Mouse (Mus musculus) heart, embryonic 13.5 days (tissue): ENCODE measurements around the gene Igsf21. TPM values are rescaled to one million over a fixed set of nuclear protein-coding genes. Genes with fewer than 3 reads are reported as not detected.

Experiments used
- ATAC-seq: fragments of 200-750 bp; cut with Nextera tagmentation; 2 replicates; pipeline ENCODE4 v1.8.0; 2017; ENCODE audit warnings: moderate TSS enrichment; ENCODE audit not compliant: insufficient number of reproducible peaks, low FRiP score, low TSS enrichment; ENCODE audit errors: extremely low read depth
- H3K27ac ChIP-seq: fragments of 300-500 bp; sonication (generic); replicated peaks from 2 replicates; pipeline ENCODE4 v1.5.1; 2015; ENCODE audit warnings: moderate library complexity, mild to moderate bottlenecking, inconsistent platforms
- H3K27me3 ChIP-seq: fragments of 300-500 bp; sonication (generic); replicated peaks from 2 replicates; pipeline ENCODE4 v1.6.1; 2015; ENCODE audit warnings: mild to moderate bottlenecking, inconsistent platforms
- H3K36me3 ChIP-seq: fragments of 300-500 bp; sonication (generic); 2 replicates; pipeline ENCODE4 v1.6.1; 2015; ENCODE audit warnings: mild to moderate bottlenecking, inconsistent platforms
- H3K4me1 ChIP-seq: fragments of 300-500 bp; sonication (generic); 2 replicates; pipeline ENCODE4 v1.6.1; 2015; ENCODE audit warnings: inconsistent platforms
- H3K4me2 ChIP-seq: fragments of 300-500 bp; sonication (generic); 2 replicates; pipeline ENCODE4 v1.6.1; 2015; ENCODE audit warnings: inconsistent platforms, mild to moderate bottlenecking, moderate library complexity
- H3K4me3 ChIP-seq: fragments of 300-500 bp; sonication (generic); 2 replicates; pipeline ENCODE4 v1.5.1; 2015; ENCODE audit warnings: moderate library complexity, mild to moderate bottlenecking, inconsistent platforms
- H3K9ac ChIP-seq: fragments of 300-500 bp; sonication (generic); 2 replicates; pipeline ENCODE4 v1.6.1; 2015; ENCODE audit warnings: inconsistent platforms, mild to moderate bottlenecking, moderate library complexity
- H3K9me3 ChIP-seq: fragments of 300-500 bp; sonication (generic); 2 replicates; pipeline ENCODE4 v1.6.1; 2016; ENCODE audit warnings: inconsistent platforms
- WGBS: fragments of 180-500 bp; shearing (Covaris S2); methylation state at CpG from one replicate; pipeline ENCODE4 v1.1.7; 2015; ENCODE audit warnings: mixed read lengths; 5-methylcytosine and 5-hydroxymethylcytosine counted together
- polyA plus RNA-seq: library from polyadenylated mRNA; unstranded; fragments of >200 nt; fragmentation: Nextera tagmentation; extraction: Ambion mirVana; gene quantifications from 2 replicates; pipeline ENCODE4 v1.2.1, GENCODE M21; 2015

The Igsf21 gene
- polyA plus RNA-seq, 1 experiment from 2014 or later = 0.13 TPM

DNA sequence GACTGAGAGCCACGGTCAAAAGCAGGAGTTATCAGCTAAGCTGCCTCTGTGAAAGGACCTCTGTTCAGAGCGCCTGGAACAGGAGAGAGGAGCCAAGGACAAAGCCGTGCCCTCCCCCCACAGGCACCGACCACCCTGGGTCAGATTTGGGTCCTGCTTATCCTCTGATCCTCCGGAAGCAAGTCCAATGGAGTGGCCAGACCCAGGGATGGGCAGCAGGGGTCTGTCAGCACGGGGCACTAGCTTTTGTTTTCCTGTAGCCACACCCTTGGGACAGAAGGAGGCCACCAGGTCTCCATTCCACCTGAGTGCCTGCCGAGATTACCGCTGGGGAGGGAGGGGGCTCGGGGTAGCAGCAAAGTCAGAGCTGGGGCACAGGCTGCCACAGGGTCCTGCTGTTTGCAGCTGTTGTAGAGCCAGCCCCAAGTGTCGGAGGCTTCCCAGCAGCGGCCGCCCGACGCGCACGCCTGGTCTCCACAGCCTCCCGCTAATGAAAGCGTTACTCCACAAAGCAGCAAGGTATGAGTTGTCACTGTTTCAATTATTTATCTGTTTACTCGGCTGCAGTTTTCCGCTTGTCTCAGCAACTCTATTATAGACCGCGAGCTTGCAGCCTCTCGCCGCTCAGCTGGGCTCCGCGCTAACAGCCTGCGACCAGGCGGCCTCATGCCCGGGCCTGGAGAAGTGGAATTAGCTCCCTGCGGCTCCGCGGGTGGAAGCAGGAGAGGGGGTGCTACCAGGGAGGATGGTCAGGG is 137.5 kb downstream of the Igsf21 start:
- WGBS = 2% methylated on average over 32 of the region's 32 CpGs
- Histone ChIP-seq H3K4me1 (peaks cover 13% of the 10 kb centered on the region; the same call in 1 of the 2 replicates), H3K9ac (peak overlapping the region; percentile 55), H3K27ac (no peak overlapping the region), H3K4me2 (peak overlapping the region; percentile 66), H3K36me3 (no peaks in the 10 kb centered on the region), H3K4me3 (peak overlapping the region; percentile 41), H3K27me3 (peaks cover 77% of the 10 kb centered on the region), H3K9me3 (no peaks in the 10 kb centered on the region)
- no peak for ATAC-seq

DNA sequence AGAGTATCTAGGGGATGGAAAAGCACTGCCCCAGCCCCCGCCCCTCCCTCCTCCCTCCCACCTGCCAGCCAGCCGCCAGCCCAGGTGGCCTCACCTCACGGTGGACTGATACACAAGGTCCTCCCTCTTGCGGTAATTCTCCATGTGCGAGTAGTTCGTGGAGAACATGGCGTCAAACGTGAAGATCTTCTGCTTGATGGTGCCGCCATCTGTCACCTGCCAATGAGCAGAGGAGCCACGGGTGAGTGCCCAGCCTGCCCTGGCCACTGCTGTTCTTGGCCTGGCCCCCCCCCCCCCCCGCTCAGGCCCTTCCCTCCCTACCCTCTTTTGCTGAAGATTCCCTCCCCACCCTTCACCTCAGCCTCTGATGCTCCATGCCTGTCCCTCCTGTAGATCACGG is 139.4 kb downstream of the Igsf21 start:
- Histone ChIP-seq H3K4me1 (peaks cover 16% of the 10 kb centered on the region), H3K27ac (no peak overlapping the region), H3K9ac (no peak overlapping the region), H3K4me2 (no peak overlapping the region), H3K36me3 (no peaks in the 10 kb centered on the region), H3K9me3 (no peaks in the 10 kb centered on the region), H3K4me3 (no peak overlapping the region), H3K27me3 (peaks cover 91% of the 10 kb centered on the region)
- WGBS = 72% methylated on average over 11 of the region's 12 CpGs
- ATAC-seq = no peak

DNA sequence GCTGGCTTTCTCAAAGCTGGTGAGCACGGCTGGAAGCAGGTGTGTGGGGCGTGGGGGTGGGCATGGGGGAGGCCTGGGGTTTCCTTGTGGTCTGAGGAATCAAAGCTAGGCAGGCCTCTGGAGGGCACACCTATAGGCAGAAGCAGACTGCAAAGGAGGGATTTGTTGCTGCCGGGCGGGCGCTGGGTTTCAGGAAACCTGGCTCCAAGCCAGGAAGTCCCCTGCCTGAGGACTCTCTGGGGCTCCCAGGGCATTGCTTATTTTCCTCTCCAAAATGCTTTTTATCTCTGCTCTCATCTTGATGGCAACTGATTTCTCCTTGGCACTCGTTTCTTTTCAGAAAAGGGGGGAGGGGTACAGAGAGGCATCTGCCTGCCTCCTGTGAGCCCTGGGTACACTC is 141.8 kb downstream of the Igsf21 start:
- peaks cover 16% of the 10 kb centered on the region for H3K4me1 ChIP-seq
- H3K27ac ChIP-seq = no peak overlapping the region
- H3K4me2 ChIP-seq = no peak overlapping the region
- no peak for ATAC-seq
- no peaks in the 10 kb centered on the region for H3K36me3 ChIP-seq
- H3K9ac ChIP-seq = no peak overlapping the region
- no peaks in the 10 kb centered on the region for H3K9me3 ChIP-seq
- H3K27me3 ChIP-seq = peaks cover 87% of the 10 kb centered on the region
- 6% methylated on average over 6 of the region's 6 CpGs for WGBS
- no peak overlapping the region for H3K4me3 ChIP-seq

DNA sequence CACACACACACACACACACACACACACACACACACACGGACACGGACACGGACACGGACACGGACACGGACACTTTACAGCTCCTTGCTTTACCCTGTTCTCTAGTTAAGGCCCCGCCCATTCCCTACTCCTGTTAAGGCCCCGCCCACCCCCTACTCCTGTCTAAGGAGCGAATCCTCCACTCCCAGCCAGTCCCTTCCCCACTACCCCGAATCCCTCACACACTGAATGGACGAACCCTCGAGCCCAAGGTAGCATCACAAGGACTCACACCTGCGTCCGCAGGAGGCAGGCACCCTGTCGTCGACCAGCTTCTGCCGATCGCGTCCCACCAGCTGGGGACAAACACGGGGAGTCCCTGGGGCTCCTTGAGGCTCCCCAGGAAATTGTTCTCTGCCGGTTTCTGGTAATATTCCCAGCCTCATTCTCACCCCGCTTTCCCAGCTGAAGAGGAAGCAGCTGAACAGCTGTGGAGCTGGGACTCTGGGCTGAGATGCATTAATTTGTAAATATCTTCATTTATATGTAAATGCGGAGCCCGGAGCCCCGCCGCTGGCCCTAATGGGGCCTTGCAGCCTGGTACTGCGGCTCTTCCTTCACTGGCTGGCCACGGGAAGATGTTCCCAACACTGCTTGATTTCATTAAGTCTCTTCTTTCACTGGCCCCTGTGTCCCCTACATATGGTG is 143.1 kb downstream of the Igsf21 start:
- Histone ChIP-seq H3K27me3 (peaks cover 81% of the 10 kb centered on the region), H3K9me3 (no peaks in the 10 kb centered on the region), H3K36me3 (no peaks in the 10 kb centered on the region), H3K4me2 (peak overlapping the region; percentile 49), H3K4me1 (peaks cover 9% of the 10 kb centered on the region), H3K9ac (0 out of 2 replicates have a peak overlapping the region, but pooled peaks have one; percentile 28), H3K27ac (no peak overlapping the region), H3K4me3 (0 out of 2 replicates have a peak overlapping the region, but pooled peaks have one; percentile 4)
- ATAC-seq = no peak
- 2% methylated on average over 28 of the region's 28 CpGs for WGBS

DNA sequence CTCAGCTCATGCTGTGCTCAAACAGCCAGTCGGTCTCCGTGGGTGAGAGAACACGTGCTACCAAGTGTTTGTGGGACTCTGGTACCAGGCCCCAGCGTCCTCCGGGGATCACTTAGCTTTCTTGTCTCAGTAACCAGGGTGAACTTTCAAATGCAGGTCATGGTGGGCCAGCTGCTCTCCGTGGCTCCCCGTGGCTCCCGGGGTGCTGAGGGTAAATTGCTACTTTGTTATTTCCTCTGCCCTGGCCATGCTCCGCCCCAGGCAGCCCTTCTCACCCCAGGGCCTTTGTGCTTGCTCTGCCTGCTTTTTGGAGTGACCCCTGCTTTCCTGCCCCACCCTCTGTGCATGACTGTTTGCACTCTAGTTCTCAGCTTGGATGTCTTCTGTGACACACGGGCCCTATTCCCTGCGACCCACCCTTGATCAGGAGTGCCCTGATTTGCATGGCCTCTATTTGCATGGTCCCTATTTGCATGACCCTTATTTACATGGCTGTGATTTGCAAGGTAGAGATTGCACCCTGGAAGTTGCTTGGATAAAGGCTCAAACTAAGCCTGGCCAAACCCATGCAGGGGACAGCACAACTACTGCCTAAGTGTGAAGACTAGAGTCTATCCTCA is 143.9 kb downstream of the Igsf21 start:
- Histone ChIP-seq H3K27me3 (peaks cover 74% of the 10 kb centered on the region), H3K4me1 (peaks cover 8% of the 10 kb centered on the region; the same call in 1 of the 2 replicates), H3K9ac (no peak overlapping the region)

DNA sequence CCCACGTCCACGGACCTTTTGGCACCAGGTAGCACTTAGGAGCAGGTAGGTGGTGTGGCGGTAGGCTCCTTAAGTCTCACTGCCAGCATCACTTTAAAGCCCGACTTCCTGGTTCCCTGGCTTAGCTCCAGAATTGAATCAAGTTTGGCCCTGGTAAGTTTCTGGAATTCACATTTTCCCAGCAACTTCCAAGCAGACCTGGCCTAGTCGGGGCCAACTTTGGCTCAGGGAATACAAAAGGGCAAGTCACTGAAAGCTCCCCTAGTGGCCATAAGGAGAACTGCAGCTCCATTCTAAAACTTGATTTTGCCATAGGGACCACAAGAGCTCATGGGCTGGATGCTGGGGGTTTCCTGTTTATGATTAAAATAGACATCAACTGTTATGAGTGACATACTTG is 145.5 kb downstream of the Igsf21 start:
- H3K4me2 ChIP-seq = no peak overlapping the region
- H3K4me1 ChIP-seq = peaks cover 8% of the 10 kb centered on the region; the same call in 1 of the 2 replicates
- H3K27ac ChIP-seq = no peak overlapping the region
- 64% methylated on average over 5 of the region's 5 CpGs for WGBS
- no peaks in the 10 kb centered on the region for H3K36me3 ChIP-seq
- H3K9me3 ChIP-seq = no peaks in the 10 kb centered on the region
- no peak overlapping the region for H3K4me3 ChIP-seq
- H3K27me3 ChIP-seq = peaks cover 60% of the 10 kb centered on the region
- ATAC-seq = no peak
- H3K9ac ChIP-seq = no peak overlapping the region

More for the DNA sequence above, 143.9 kb downstream of the Igsf21 start:
- WGBS = 14% methylated on average over 11 of the region's 11 CpGs
- no peak for ATAC-seq
- Histone ChIP-seq H3K9me3 (no peaks in the 10 kb centered on the region), H3K4me2 (no peak overlapping the region), H3K4me3 (no peak overlapping the region), H3K36me3 (no peaks in the 10 kb centered on the region), H3K27ac (no peak overlapping the region)

DNA sequence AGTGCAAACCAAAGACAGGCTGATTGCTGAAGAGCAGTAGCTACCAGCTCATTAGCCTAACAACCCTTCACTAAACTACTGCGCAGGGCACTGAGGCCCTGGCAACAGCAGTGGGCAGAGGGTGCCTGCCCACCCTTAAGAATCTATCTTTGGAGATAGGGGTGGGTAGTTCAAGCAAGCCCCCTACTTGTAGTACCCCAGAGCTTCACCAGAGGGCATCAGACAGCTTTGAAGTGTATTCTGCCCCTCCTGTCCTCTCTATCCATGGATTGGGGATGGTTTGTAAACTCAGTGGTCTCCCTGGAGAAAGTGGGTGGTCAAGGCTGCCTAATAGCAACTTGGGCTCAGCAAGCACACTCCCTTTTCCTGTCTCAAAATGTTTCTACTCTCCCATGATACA is 146.4 kb downstream of the Igsf21 start:
- H3K4me1 ChIP-seq = peaks cover 8% of the 10 kb centered on the region; the same call in 1 of the 2 replicates
- H3K9ac ChIP-seq = no peak overlapping the region
- no peak for ATAC-seq
- no peak overlapping the region for H3K27ac ChIP-seq
- H3K27me3 ChIP-seq = peaks cover 62% of the 10 kb centered on the region
- WGBS = 68% methylated on average over 1 of the region's 1 CpGs
- H3K4me3 ChIP-seq = no peak overlapping the region
- no peaks in the 10 kb centered on the region for H3K36me3 ChIP-seq
- H3K4me2 ChIP-seq = no peak overlapping the region
- no peaks in the 10 kb centered on the region for H3K9me3 ChIP-seq

DNA sequence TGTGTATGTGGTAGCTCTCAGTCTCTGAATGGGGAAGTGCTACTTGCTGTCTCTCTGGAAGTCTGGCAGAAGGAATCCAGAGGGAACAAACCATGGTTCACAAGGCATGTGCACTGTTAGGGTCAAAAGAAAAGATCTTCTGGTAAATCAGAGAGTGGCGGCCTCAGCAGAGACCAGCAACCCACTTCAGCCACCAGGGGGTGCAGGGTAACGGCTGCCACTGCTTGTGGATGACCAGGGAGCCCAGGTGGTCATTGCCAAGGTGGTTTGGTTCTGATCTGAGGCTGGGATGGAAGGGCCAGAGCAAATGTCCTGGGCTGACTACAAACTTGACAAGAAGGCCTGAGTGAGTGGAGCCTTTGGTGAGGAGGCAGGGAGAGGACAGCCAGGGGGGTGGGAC is 150.3 kb downstream of the Igsf21 start:
- Histone ChIP-seq H3K4me2 (no peak overlapping the region), H3K4me3 (no peak overlapping the region), H3K36me3 (no peaks in the 10 kb centered on the region), H3K9ac (no peak overlapping the region), H3K9me3 (no peaks in the 10 kb centered on the region), H3K27ac (no peak overlapping the region), H3K27me3 (peaks cover 31% of the 10 kb centered on the region), H3K4me1 (0 out of 2 replicates have a peak, but pooled peaks cover 2% of the 10 kb centered on the region)
- WGBS = 50% methylated on average over 2 of the region's 2 CpGs
- no peak for ATAC-seq

DNA sequence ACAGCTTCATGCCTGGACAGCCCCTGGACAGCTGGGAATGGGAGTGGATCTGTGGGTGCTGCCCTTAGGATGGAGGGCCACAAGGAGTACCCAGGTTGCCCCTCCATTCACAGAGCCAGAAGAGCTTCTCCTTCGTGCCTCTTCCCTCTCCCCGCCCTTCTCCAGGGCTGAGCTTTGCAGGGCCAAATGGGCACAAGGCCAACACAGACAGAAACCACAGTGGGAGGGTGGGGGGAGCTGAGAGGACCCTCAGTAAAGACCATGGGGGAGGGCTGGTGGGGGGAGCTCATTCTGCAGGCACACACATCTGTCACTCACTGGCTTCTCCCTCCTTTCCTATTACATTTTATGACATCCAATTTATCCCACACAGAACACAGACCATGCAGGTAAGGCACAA is 151.7 kb downstream of the Igsf21 start:
- H3K4me3 ChIP-seq = no peak overlapping the region
- H3K4me2 ChIP-seq = no peak overlapping the region
- no peaks in the 10 kb centered on the region for H3K36me3 ChIP-seq
- 0 out of 2 replicates have a peak, but pooled peaks cover 2% of the 10 kb centered on the region for H3K4me1 ChIP-seq
- no peak overlapping the region for H3K9ac ChIP-seq
- no peaks in the 10 kb centered on the region for H3K9me3 ChIP-seq
- WGBS = 21% methylated on average over 2 of the region's 2 CpGs
- no peak overlapping the region for H3K27ac ChIP-seq
- H3K27me3 ChIP-seq = peaks cover 24% of the 10 kb centered on the region
- no peak for ATAC-seq

DNA sequence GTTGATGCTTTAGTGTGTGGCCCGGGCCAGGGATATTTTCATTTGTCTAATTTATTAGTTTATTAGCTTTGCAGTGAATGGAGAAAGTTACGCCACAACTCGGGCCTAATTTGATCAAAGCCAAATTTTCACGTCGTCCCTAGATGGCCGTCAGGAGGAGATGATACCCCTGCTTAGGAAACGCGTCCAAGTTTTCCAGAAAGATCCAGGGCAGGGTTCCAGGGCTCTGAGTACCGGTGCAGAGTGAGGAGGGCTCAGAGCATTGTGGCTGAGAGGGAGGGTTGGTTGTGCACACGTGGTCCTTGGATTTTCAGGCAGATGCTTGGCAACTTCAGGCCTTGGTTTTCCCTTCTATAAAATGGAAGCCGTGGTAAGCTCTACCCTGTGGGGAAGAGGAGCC is 154.2 kb downstream of the Igsf21 start:
- Histone ChIP-seq H3K9me3 (no peaks in the 10 kb centered on the region), H3K36me3 (no peaks in the 10 kb centered on the region), H3K4me1 (0 out of 2 replicates have a peak, but pooled peaks cover 2% of the 10 kb centered on the region), H3K4me2 (no peak overlapping the region), H3K27me3 (peaks cover 17% of the 10 kb centered on the region), H3K27ac (no peak overlapping the region), H3K4me3 (no peak overlapping the region), H3K9ac (no peak overlapping the region)
- ATAC-seq = no peak
- WGBS = 76% methylated on average over 11 of the region's 11 CpGs

DNA sequence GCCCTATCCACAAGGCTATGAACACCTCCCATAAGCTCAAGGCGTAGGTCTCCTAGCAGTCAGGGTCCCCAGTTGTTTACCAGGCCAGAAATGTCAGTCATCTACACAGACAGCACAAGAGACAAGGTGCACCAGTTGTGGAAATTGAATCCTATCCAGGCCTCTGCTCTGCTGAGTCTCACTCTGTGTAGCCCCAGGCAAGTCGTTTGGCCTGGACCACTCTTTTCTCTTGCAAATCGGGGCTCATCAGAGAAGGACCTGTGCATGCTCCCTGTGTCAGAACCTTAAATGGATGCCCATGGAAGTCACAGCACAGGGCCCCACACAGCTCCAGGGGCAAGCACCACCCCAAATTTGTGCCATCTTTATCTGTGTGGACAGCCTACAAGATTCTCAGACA is 154.9 kb downstream of the Igsf21 start:
- H3K36me3 ChIP-seq = no peaks in the 10 kb centered on the region
- H3K9me3 ChIP-seq = no peaks in the 10 kb centered on the region
- H3K4me2 ChIP-seq = no peak overlapping the region
- no peak overlapping the region for H3K9ac ChIP-seq
- ATAC-seq = no peak
- 0 out of 2 replicates have a peak, but pooled peaks cover 2% of the 10 kb centered on the region for H3K4me1 ChIP-seq
- H3K4me3 ChIP-seq = no peak overlapping the region
- peaks cover 17% of the 10 kb centered on the region for H3K27me3 ChIP-seq
- WGBS = 64% methylated on average over 3 of the region's 3 CpGs
- H3K27ac ChIP-seq = no peak overlapping the region
